Mouse (Mus musculus): Measurements from ENCODE around the gene Ccdc91. TPM values are rescaled to one million over a fixed set of nuclear protein-coding genes. Genes with fewer than 3 reads are reported as not detected.

Ccdc91 gene
- polyA plus RNA-seq, 1 experiment from 2014 or later, result 46.7 TPM

GRCm38 (mm10) chr6:147510516-147510915 is 34.9 kb downstream of the Ccdc91 start:
- Histone ChIP-seq H3K4me3 (no peak overlapping the region), H3K9me3 (no peaks in the 10 kb centered on the region), H3K4me1 (replicated peaks) (no peaks in the 10 kb centered on the region), H3K27ac (replicated peaks) (no peak overlapping the region), H3K9ac (no peak overlapping the region), H3K36me3 (peaks cover 6% of the 10 kb centered on the region; the same call in 1 of the 2 replicates), H3K27me3 (no peaks in the 10 kb centered on the region), H3K4me2 (no peak overlapping the region)
- WGBS, result 93% methylated on average over 2 of the region's 2 CpGs
- ATAC-seq (ENCODE audit: low FRiP score, low read depth), result no peak

- H3K9ac ChIP-seq, result no peak overlapping the region
- H3K4me1 ChIP-seq (replicated peaks), result no peaks in the 10 kb centered on the region
- ATAC-seq (ENCODE audit: low FRiP score, low read depth), result no peak
- 77% methylated on average over 8 of the region's 8 CpGs for WGBS
- no peak overlapping the region for H3K4me2 ChIP-seq
- H3K9me3 ChIP-seq, result no peaks in the 10 kb centered on the region
- peaks cover 6% of the 10 kb centered on the region; the same call in 1 of the 2 replicates for H3K36me3 ChIP-seq
- H3K4me3 ChIP-seq, result no peak overlapping the region
- no peak overlapping the region for H3K27ac ChIP-seq (replicated peaks)
- no peaks in the 10 kb centered on the region for H3K27me3 ChIP-seq
Measured at GRCm38 (mm10) chr6:147517909-147518308, 42.3 kb downstream of the Ccdc91 start.

GRCm38 (mm10) chr6:147525236-147525635 is 49.6 kb downstream of the Ccdc91 start:
- ATAC-seq (ENCODE audit: low FRiP score, low read depth), result no peak
- Histone ChIP-seq H3K4me1 (replicated peaks) (no peaks in the 10 kb centered on the region), H3K9ac (no peak overlapping the region)

GRCm38 (mm10) chr6:147534971-147535370 is 59.3 kb downstream of the Ccdc91 start:
- no peaks in the 10 kb centered on the region for H3K9me3 ChIP-seq
- WGBS, result 94% methylated on average over 5 of the region's 5 CpGs

More at GRCm38 (mm10) chr6:147525236-147525635, 49.6 kb downstream of the Ccdc91 start:
- H3K27ac ChIP-seq (replicated peaks), result no peak overlapping the region
- no peak overlapping the region for H3K4me2 ChIP-seq
- H3K27me3 ChIP-seq, result no peaks in the 10 kb centered on the region
- H3K36me3 ChIP-seq, result no peaks in the 10 kb centered on the region
- H3K9me3 ChIP-seq, result no peaks in the 10 kb centered on the region
- no peak overlapping the region for H3K4me3 ChIP-seq

GRCm38 (mm10) chr6:147538236-147538635 is 62.6 kb downstream of the Ccdc91 start:
- ATAC-seq (ENCODE audit: low FRiP score, low read depth), result no peak
- no peaks in the 10 kb centered on the region for H3K27me3 ChIP-seq
- no peaks in the 10 kb centered on the region for H3K9me3 ChIP-seq
- peaks cover 6% of the 10 kb centered on the region; the same call in 1 of the 2 replicates for H3K36me3 ChIP-seq
- no peaks in the 10 kb centered on the region for H3K4me1 ChIP-seq (replicated peaks)
- no peak overlapping the region for H3K4me3 ChIP-seq
- H3K9ac ChIP-seq, result no peak overlapping the region
- WGBS, result 87% methylated on average over 5 of the region's 5 CpGs
- no peak overlapping the region for H3K4me2 ChIP-seq
- H3K27ac ChIP-seq (replicated peaks), result no peak overlapping the region

More at GRCm38 (mm10) chr6:147534971-147535370, 59.3 kb downstream of the Ccdc91 start:
- no peak for ATAC-seq (ENCODE audit: low FRiP score, low read depth)
- Histone ChIP-seq H3K4me2 (no peak overlapping the region), H3K36me3 (peaks cover 6% of the 10 kb centered on the region; the same call in 1 of the 2 replicates), H3K4me3 (no peak overlapping the region), H3K27ac (replicated peaks) (no peak overlapping the region), H3K27me3 (no peaks in the 10 kb centered on the region), H3K9ac (no peak overlapping the region), H3K4me1 (replicated peaks) (no peaks in the 10 kb centered on the region)

- WGBS, result 81% methylated on average over 7 of the region's 7 CpGs
- ATAC-seq (ENCODE audit: low FRiP score, low read depth), result no peak
Measured at GRCm38 (mm10) chr6:147539056-147539600, 63.5 kb downstream of the Ccdc91 start.

GRCm38 (mm10) chr6:147540942-147541341 is 65.3 kb downstream of the Ccdc91 start:
- Histone ChIP-seq H3K36me3 (peaks cover 6% of the 10 kb centered on the region; the same call in 1 of the 2 replicates), H3K9me3 (no peaks in the 10 kb centered on the region), H3K9ac (no peak overlapping the region), H3K27me3 (no peaks in the 10 kb centered on the region), H3K4me1 (replicated peaks) (no peaks in the 10 kb centered on the region), H3K4me2 (no peak overlapping the region), H3K27ac (replicated peaks) (no peak overlapping the region), H3K4me3 (no peak overlapping the region)
- 94% methylated on average over 6 of the region's 6 CpGs for WGBS
- ATAC-seq (ENCODE audit: low FRiP score, low read depth), result no peak

More at GRCm38 (mm10) chr6:147539056-147539600, 63.5 kb downstream of the Ccdc91 start:
- Histone ChIP-seq H3K27me3 (no peaks in the 10 kb centered on the region), H3K9me3 (no peaks in the 10 kb centered on the region), H3K4me2 (no peak overlapping the region), H3K27ac (replicated peaks) (no peak overlapping the region), H3K9ac (no peak overlapping the region), H3K4me1 (replicated peaks) (no peaks in the 10 kb centered on the region), H3K36me3 (peaks cover 6% of the 10 kb centered on the region; the same call in 1 of the 2 replicates), H3K4me3 (no peak overlapping the region)

- no peaks in the 10 kb centered on the region for H3K4me1 ChIP-seq (replicated peaks)
- no peak overlapping the region for H3K4me3 ChIP-seq
- H3K27ac ChIP-seq (replicated peaks), result no peak overlapping the region
- 78% methylated on average over 6 of the region's 6 CpGs for WGBS
- H3K9ac ChIP-seq, result no peak overlapping the region
- H3K9me3 ChIP-seq, result no peaks in the 10 kb centered on the region
- H3K36me3 ChIP-seq, result no peaks in the 10 kb centered on the region
- H3K4me2 ChIP-seq, result no peak overlapping the region
- no peaks in the 10 kb centered on the region for H3K27me3 ChIP-seq
- no peak for ATAC-seq (ENCODE audit: low FRiP score, low read depth)
Measured at GRCm38 (mm10) chr6:147555591-147555990, 80.0 kb downstream of the Ccdc91 start.

GRCm38 (mm10) chr6:147559316-147559715 is 83.7 kb downstream of the Ccdc91 start:
- ATAC-seq (ENCODE audit: low FRiP score, low read depth), result no peak
- H3K4me1 ChIP-seq (replicated peaks), result no peaks in the 10 kb centered on the region
- no peaks in the 10 kb centered on the region for H3K9me3 ChIP-seq
- no peak overlapping the region for H3K4me2 ChIP-seq
- no peaks in the 10 kb centered on the region for H3K36me3 ChIP-seq
- H3K27ac ChIP-seq (replicated peaks), result no peak overlapping the region
- H3K9ac ChIP-seq, result no peak overlapping the region
- H3K27me3 ChIP-seq, result no peaks in the 10 kb centered on the region
- no peak overlapping the region for H3K4me3 ChIP-seq
- 88% methylated on average over 3 of the region's 3 CpGs for WGBS

- no peak for ATAC-seq (ENCODE audit: low FRiP score, low read depth)
- Histone ChIP-seq H3K4me3 (no peak overlapping the region), H3K9me3 (no peaks in the 10 kb centered on the region), H3K9ac (no peak overlapping the region), H3K27ac (replicated peaks) (no peak overlapping the region), H3K27me3 (no peaks in the 10 kb centered on the region), H3K4me1 (replicated peaks) (no peaks in the 10 kb centered on the region), H3K36me3 (no peaks in the 10 kb centered on the region), H3K4me2 (no peak overlapping the region)
Measured at GRCm38 (mm10) chr6:147560436-147560835, 84.8 kb downstream of the Ccdc91 start.

- Histone ChIP-seq H3K27ac (replicated peaks) (no peak overlapping the region), H3K27me3 (no peaks in the 10 kb centered on the region), H3K9me3 (no peaks in the 10 kb centered on the region), H3K36me3 (no peaks in the 10 kb centered on the region), H3K4me3 (no peak overlapping the region), H3K4me1 (replicated peaks) (no peaks in the 10 kb centered on the region), H3K4me2 (no peak overlapping the region), H3K9ac (no peak overlapping the region)
- ATAC-seq (ENCODE audit: low FRiP score, low read depth), result no peak
- WGBS, result 91% methylated on average over 5 of the region's 5 CpGs
Measured at GRCm38 (mm10) chr6:147569246-147569645, 93.6 kb downstream of the Ccdc91 start.

- H3K9me3 ChIP-seq, result no peaks in the 10 kb centered on the region
- 60% methylated on average over 4 of the region's 4 CpGs for WGBS
- H3K4me3 ChIP-seq, result no peak overlapping the region
- peaks cover 10% of the 10 kb centered on the region for H3K4me1 ChIP-seq (replicated peaks)
- no peak for ATAC-seq (ENCODE audit: low FRiP score, low read depth)
- H3K9ac ChIP-seq, result no peak overlapping the region
- H3K27me3 ChIP-seq, result no peaks in the 10 kb centered on the region
- H3K4me2 ChIP-seq, result no peak overlapping the region
- no peak overlapping the region for H3K27ac ChIP-seq (replicated peaks)
- H3K36me3 ChIP-seq, result no peaks in the 10 kb centered on the region
Measured at GRCm38 (mm10) chr6:147573137-147573536, 97.5 kb downstream of the Ccdc91 start.

All from hindbrain, embryonic 15.5 days (tissue).